Mouse (Mus musculus) thymus, adult 2 months (tissue): ENCODE measurements around the gene Nav3. TPM values are rescaled to one million over a fixed set of nuclear protein-coding genes. Genes with fewer than 3 reads are reported as not detected.

ENCODE experiments used
- DNase-seq: peaks from one replicate; pipeline ENCODE4 v3.0.0; 2021
- H3K27ac ChIP-seq: fragments of 200-500 bp; 2 replicates; pipeline ENCODE4 v1.5.1; 2012; ENCODE audit warnings: low read length, control low read depth; ENCODE audit not compliant: control insufficient read depth, insufficient read depth
- H3K27me3 ChIP-seq: fragments of 200-500 bp; 2 replicates; pipeline ENCODE4 v1.6.1; 2012; ENCODE audit warnings: mild to moderate bottlenecking, low read length, moderate library complexity, mixed read lengths; ENCODE audit not compliant: control insufficient read depth, insufficient read depth
- H3K36me3 ChIP-seq: fragments of 200-500 bp; 2 replicates; pipeline ENCODE4 v1.6.1; 2012; ENCODE audit warnings: mild to moderate bottlenecking, low read length, moderate library complexity; ENCODE audit not compliant: control insufficient read depth, insufficient read depth
- H3K4me1 ChIP-seq: fragments of 200-500 bp; replicated peaks from 2 replicates; pipeline ENCODE4 v1.6.1; 2012; ENCODE audit warnings: low read length; ENCODE audit not compliant: control insufficient read depth, insufficient read depth
- H3K4me3 ChIP-seq: fragments of 200-500 bp; 2 replicates; pipeline ENCODE4 v1.5.1; 2012; ENCODE audit warnings: mild to moderate bottlenecking, low read length, control low read depth, moderate library complexity; ENCODE audit not compliant: control insufficient read depth, insufficient read depth
- CTCF ChIP-seq: fragments of 200-500 bp; IDR thresholded peaks from 2 replicates; pipeline ENCODE4 v1.5.1; 2012; ENCODE audit warnings: mild to moderate bottlenecking, control low read depth, low read length, moderate library complexity, borderline replicate concordance; ENCODE audit not compliant: control insufficient read depth, poor library complexity, insufficient read depth; ENCODE audit errors: extremely low read depth
- POLR2A ChIP-seq: fragments of 200-500 bp; IDR thresholded peaks from 2 replicates; pipeline ENCODE4 v1.6.1; 2012; ENCODE audit warnings: mild to moderate bottlenecking, low read length, control low read depth, moderate library complexity; ENCODE audit not compliant: control insufficient read depth, poor library complexity, insufficient read depth; ENCODE audit errors: extremely low read depth
- WGBS: fragments of 180-500 bp; shearing (Covaris S2); methylation state at CpG from one replicate; pipeline ENCODE4 v1.1.7; 2018; 5-methylcytosine and 5-hydroxymethylcytosine counted together
- polyA plus RNA-seq: library from polyadenylated mRNA; depleted of rRNA; stranded (reverse); fragments of >200 nt; gene quantifications from 2 replicates; pipeline ENCODE4 v1.2.3, GENCODE M21; 2012

Gene Nav3
- polyA plus RNA-seq, 1 experiment: 0.46 TPM

- no peak overlapping the region for H3K27ac ChIP-seq
- no peak for TF ChIP-seq POLR2A
- no peak for TF ChIP-seq CTCF
- no peaks in the 10 kb centered on the region for H3K36me3 ChIP-seq
- no peak for DNase-seq
- H3K4me1 ChIP-seq: no peaks in the 10 kb centered on the region
- no peaks in the 10 kb centered on the region for H3K27me3 ChIP-seq
- WGBS: 90% methylated on average over 5 of the region's 5 CpGs
- no peak overlapping the region for H3K4me3 ChIP-seq
These were observed 34.5 kb downstream of the Nav3 start for GRCm38 (mm10) chr10:110421533-110421932.

- no peak for DNase-seq
- H3K4me1 ChIP-seq: no peaks in the 10 kb centered on the region
- H3K27ac ChIP-seq: no peak overlapping the region
- TF ChIP-seq CTCF (no peak), POLR2A (no peak)
- no peaks in the 10 kb centered on the region for H3K27me3 ChIP-seq
- H3K36me3 ChIP-seq: no peaks in the 10 kb centered on the region
- H3K4me3 ChIP-seq: no peak overlapping the region
- WGBS: 84% methylated on average over 5 of the region's 5 CpGs
These were observed 39.0 kb downstream of the Nav3 start for GRCm38 (mm10) chr10:110417003-110417402.

- Histone ChIP-seq H3K27ac (no peak overlapping the region), H3K36me3 (no peaks in the 10 kb centered on the region), H3K4me3 (no peak overlapping the region), H3K4me1 (no peaks in the 10 kb centered on the region), H3K27me3 (no peaks in the 10 kb centered on the region)
- no peak for DNase-seq
- no peak for TF ChIP-seq POLR2A
- no peak for TF ChIP-seq CTCF
- 81% methylated on average over 3 of the region's 3 CpGs for WGBS
These were observed 40.4 kb downstream of the Nav3 start for GRCm38 (mm10) chr10:110415624-110416023.

- Histone ChIP-seq H3K4me3 (no peak overlapping the region), H3K27me3 (no peaks in the 10 kb centered on the region), H3K36me3 (no peaks in the 10 kb centered on the region), H3K27ac (no peak overlapping the region), H3K4me1 (no peaks in the 10 kb centered on the region)
- WGBS: 90% methylated on average over 11 of the region's 11 CpGs
- TF ChIP-seq POLR2A: no peak
- no peak for TF ChIP-seq CTCF
- DNase-seq: no peak
These were observed 42.6 kb downstream of the Nav3 start for GRCm38 (mm10) chr10:110413281-110413897.

- DNase-seq: no peak
- 90% methylated on average over 2 of the region's 2 CpGs for WGBS
- H3K4me3 ChIP-seq: no peak overlapping the region
- TF ChIP-seq POLR2A (no peak), CTCF (no peak)
- no peaks in the 10 kb centered on the region for H3K27me3 ChIP-seq
- no peaks in the 10 kb centered on the region for H3K36me3 ChIP-seq
- H3K27ac ChIP-seq: no peak overlapping the region
- no peaks in the 10 kb centered on the region for H3K4me1 ChIP-seq
These were observed 53.1 kb downstream of the Nav3 start for GRCm38 (mm10) chr10:110402950-110403349.

GRCm38 (mm10) chr10:110400642-110401041, 55.4 kb downstream of the Nav3 start:
- TF ChIP-seq POLR2A (no peak), CTCF (no peak)
- Histone ChIP-seq H3K4me3 (no peak overlapping the region), H3K27ac (no peak overlapping the region), H3K36me3 (no peaks in the 10 kb centered on the region), H3K4me1 (no peaks in the 10 kb centered on the region), H3K27me3 (no peaks in the 10 kb centered on the region)
- WGBS: 94% methylated on average over 6 of the region's 6 CpGs
- DNase-seq: no peak

- H3K4me1 ChIP-seq: no peaks in the 10 kb centered on the region
- H3K27ac ChIP-seq: no peak overlapping the region
- TF ChIP-seq POLR2A (no peak), CTCF (no peak)
- H3K27me3 ChIP-seq: no peaks in the 10 kb centered on the region
- no peaks in the 10 kb centered on the region for H3K36me3 ChIP-seq
- DNase-seq: no peak
- 94% methylated on average over 3 of the region's 3 CpGs for WGBS
- H3K4me3 ChIP-seq: no peak overlapping the region
These were observed 57.4 kb downstream of the Nav3 start for GRCm38 (mm10) chr10:110398643-110399042.
